ENCODE assay signal across 7 mouse cellular contexts in the genomic region with DNA sequence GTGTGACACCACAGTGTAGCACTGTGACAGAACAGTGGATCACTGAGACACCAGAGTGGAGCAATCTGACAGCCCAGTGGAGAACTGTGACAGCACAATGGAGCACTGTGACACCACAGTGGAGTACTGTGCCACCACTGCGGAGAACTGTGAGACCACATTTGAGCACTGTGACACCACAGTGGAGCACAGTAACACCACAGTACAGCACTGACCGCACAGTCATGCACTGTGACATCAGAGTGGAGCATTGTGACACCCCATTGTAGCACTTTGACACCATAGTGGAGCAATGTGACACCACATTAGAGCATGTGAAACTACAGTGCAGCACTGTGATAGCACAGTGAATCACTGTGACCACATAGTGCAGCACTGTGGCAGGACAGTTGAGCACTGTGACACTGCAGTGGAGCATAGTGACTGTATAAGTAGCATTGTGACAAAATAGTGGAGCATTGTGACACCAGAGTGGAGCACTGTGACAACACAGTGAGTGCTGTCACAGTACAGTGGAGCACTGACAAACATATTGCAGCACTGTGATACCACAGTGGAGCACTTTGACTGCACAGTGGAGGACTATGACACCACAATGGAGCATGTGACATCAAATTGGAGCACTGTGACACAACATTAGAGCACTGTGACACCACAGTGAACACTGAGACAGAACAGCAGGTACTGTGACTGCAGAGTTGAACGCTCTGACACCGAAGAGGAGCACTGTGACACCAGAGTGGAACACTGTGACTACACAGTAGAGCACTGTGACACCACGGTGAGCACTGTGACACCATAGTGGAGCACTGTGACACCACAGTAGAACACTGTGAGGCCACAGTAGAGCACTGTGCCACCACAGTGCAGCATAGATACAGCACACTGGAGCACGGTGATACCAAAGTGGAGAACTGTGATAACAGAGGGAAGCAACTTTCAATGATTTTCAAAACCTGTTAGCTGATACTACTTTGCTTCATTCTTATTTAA.
A peak's percentile ranks its signal among the peaks of the same experiment; 100 is the strongest.
DNase-seq lines count a peak whose midpoint lies in the region; ATAC-seq and TF ChIP-seq lines count a peak whose summit lies in the region.

No protein-coding gene starts in this region.

- H3K36me3 ChIP-seq in limb, embryonic 10.5 days: no peaks in the 10 kb centered on the region
- no peaks in the 10 kb centered on the region for H3K36me3 ChIP-seq in kidney, embryonic 15.5 days

- H3K4me1 ChIP-seq in lung, adult 2 months (ENCODE audit: control insufficient read depth, insufficient read depth, low read length): no peaks in the 10 kb centered on the region
- H3K4me1 ChIP-seq in limb, embryonic 10.5 days: no peaks in the 10 kb centered on the region
- H3K4me1 ChIP-seq in kidney, embryonic 15.5 days: no peaks in the 10 kb centered on the region

- ATAC-seq in kidney, embryonic 15.5 days (replicated peaks; ENCODE audit: low FRiP score): no peak

- H3K4me2 ChIP-seq in kidney, embryonic 15.5 days: no peak overlapping the region

- no peak for TF ChIP-seq CTCF in lung, adult 2 months (IDR thresholded peaks at IDR 0.05; ENCODE audit: insufficient read depth, low read length)

- 57% methylated on average over 6 of the region's 6 CpGs for WGBS in lung, adult 2 months
- 57% methylated on average over 6 of the region's 6 CpGs for WGBS in limb, embryonic 10.5 days
- 58% methylated on average over 6 of the region's 6 CpGs for WGBS in kidney, embryonic 15.5 days

- H3K4me3 ChIP-seq in lung, adult 2 months (replicated peaks; ENCODE audit: extremely low read depth, low read depth, low read length): no peak overlapping the region
- no peak overlapping the region for H3K4me3 ChIP-seq in limb, embryonic 10.5 days
- no peak overlapping the region for H3K4me3 ChIP-seq in kidney, embryonic 15.5 days (replicated peaks)

- H3K27ac ChIP-seq in limb, embryonic 10.5 days: no peak overlapping the region
- H3K27ac ChIP-seq in kidney, embryonic 15.5 days: no peak overlapping the region

- intact Hi-C loops in left cerebral cortex, postnatal 36 days (cut with DNase I): no loop called here

- H3K9ac ChIP-seq in kidney, embryonic 15.5 days: no peak overlapping the region

- TF ChIP-seq POLR2A in lung, adult 2 months (IDR thresholded peaks at IDR 0.05; ENCODE audit: borderline replicate concordance, extremely low read depth, low read depth, low read length): no peak

- peak; percentile 2 for DNase-seq in lung, adult 2 months
- no peak for DNase-seq in lung, postnatal 36 days
- DNase-seq in embryo, embryonic 9.5 days (ENCODE audit: extremely low spot score): peak; percentile 1
- DNase-seq in limb, embryonic 10.5 days (ENCODE audit: low spot score): peak; percentile 26
- DNase-seq in spleen, adult 12 weeks (ENCODE audit: low spot score): peak; percentile 0
- no peak for DNase-seq in left cerebral cortex, postnatal 36 days (ENCODE audit: low spot score in 2 of 2)

- peaks cover 75% of the 10 kb centered on the region for H3K9me3 ChIP-seq in limb, embryonic 10.5 days (replicated peaks)
- H3K9me3 ChIP-seq in kidney, embryonic 15.5 days (replicated peaks): peaks cover 59% of the 10 kb centered on the region

- no peaks in the 10 kb centered on the region for H3K27me3 ChIP-seq in limb, embryonic 10.5 days (ENCODE audit: low read depth, poor library complexity, severe bottlenecking)
- no peaks in the 10 kb centered on the region for H3K27me3 ChIP-seq in kidney, embryonic 15.5 days

Comparison
In these comparisons a context has a peak if more than half of its experiments do, and no peak if none do; other contexts are left out.
1. DNase-seq: peak in lung, adult 2 months (single experiment), embryo, embryonic 9.5 days (single experiment), limb, embryonic 10.5 days (single experiment) and spleen, adult 12 weeks (single experiment); none in lung, postnatal 36 days (single experiment) and left cerebral cortex, postnatal 36 days (0 of 2).